Mouse (Mus musculus): ENCODE results near the gene Prmt9. TPM values are rescaled to one million over a fixed set of nuclear protein-coding genes. Genes with fewer than 3 reads are reported as not detected.

Gene Prmt9
- total and polyA plus RNA-seq, 3 experiments, result 14.2 to 16.9 (median 14.3) TPM

DNA sequence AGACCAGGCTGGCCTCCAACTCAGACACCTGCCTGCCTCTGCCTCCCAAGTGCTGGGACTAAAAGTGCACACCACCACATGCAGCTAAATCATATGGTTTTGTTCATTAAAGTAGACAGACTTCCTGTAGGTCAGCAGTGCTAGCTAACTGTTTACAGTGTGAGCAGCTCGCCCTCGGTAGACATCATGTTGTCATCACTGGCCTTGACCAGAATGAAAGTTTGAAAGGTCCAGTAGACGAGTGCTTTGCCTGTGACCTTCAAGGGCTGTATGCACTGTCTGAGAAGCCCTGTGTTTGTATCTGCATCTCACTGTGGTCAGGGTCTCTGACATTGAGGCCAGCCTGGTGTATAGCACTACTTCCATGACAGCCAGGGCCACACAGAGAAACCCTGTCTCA, 12.2 kb downstream of the Prmt9 start:
- Histone ChIP-seq H3K27ac (ENCODE audit: insufficient read depth, low read depth) (no peak overlapping the region), H3K9me3 (replicated peaks; ENCODE audit: low read length) (no peaks in the 10 kb centered on the region), H3K79me2 (replicated peaks; ENCODE audit: control insufficient read depth, extremely low read depth, insufficient read depth, poor library complexity, severe bottlenecking) (no peaks in the 10 kb centered on the region), H3K27me3 (replicated peaks) (no peaks in the 10 kb centered on the region), H3K9ac (ENCODE audit: insufficient read depth, low read depth) (no peak overlapping the region), H3K4me1 (ENCODE audit: control insufficient read depth in 1 of 2, insufficient read depth in 2 of 2) (peaks cover 0 to 7% of the 10 kb centered on the region in 2 experiments; a peak in 2 of 4 replicates), H3K4me2 (ENCODE audit: insufficient read depth, low read depth, poor library complexity, severe bottlenecking) (no peak overlapping the region), H3K4me3 (replicated peaks in 1 of 3; ENCODE audit: low read depth in 2 of 3, low read length in 2 of 3, poor library complexity in 1 of 3) (no peak overlapping the region), H3K36me3 (replicated peaks in 1 of 2; ENCODE audit: control insufficient read depth in 1 of 2, insufficient read depth in 1 of 2, low read length in 1 of 2) (peaks cover 49 to 78% of the 10 kb centered on the region in 2 experiments)
- in situ Hi-C loops (cut with MboI; ENCODE audit: low pct_ligation_motif_present, low pct_unique_long_range_greater_than_20kb, low sequenced_read_pairs) (no loop called here), dilution Hi-C loops (cut with MboI; ENCODE audit: extremely low pct_ligation_motif_present, extremely low pct_unique_long_range_greater_than_20kb, low sequenced_read_pairs) (no loop called here)
- DNase-seq (ENCODE audit: extremely low read depth), result no peak
- TF ChIP-seq NELFE (IDR thresholded peaks at IDR 0.05; ENCODE audit: low read depth, low read length), result no peak
- TF ChIP-seq MEF2A (IDR thresholded peaks at IDR 0.05; ENCODE audit: borderline replicate concordance, low read depth, low read length), result no peak
- no peak for TF ChIP-seq ZNF384 (IDR thresholded peaks at IDR 0.05; ENCODE audit: low read depth, low read length)
- no peak for TF ChIP-seq USF1 (IDR thresholded peaks at IDR 0.05; ENCODE audit: low read depth, low read length)
- TF ChIP-seq ZC3H11A (IDR thresholded peaks at IDR 0.05; ENCODE audit: low read depth, low read length), result no peak
- no peak for TF ChIP-seq EP300 (IDR thresholded peaks at IDR 0.05; ENCODE audit: low read length)
- TF ChIP-seq RCOR1 (conservative IDR thresholded peaks at IDR 0.05; ENCODE audit: low read depth, low read length), result no peak
- no peak for TF ChIP-seq MAX (IDR thresholded peaks at IDR 0.05; ENCODE audit: low read length)
- TF ChIP-seq JUND (conservative IDR thresholded peaks at IDR 0.05; ENCODE audit: low read depth, low read length), result no peak
- no peak for TF ChIP-seq CTCF (conservative IDR thresholded peaks at IDR 0.05 in 1 of 2, IDR thresholded peaks at IDR 0.05 in 1 of 2; ENCODE audit: low read depth in 2 of 2, low read length in 2 of 2)
- TF ChIP-seq POLR2AphosphoS2 (IDR thresholded peaks at IDR 0.05; ENCODE audit: low read depth, low read length), result no peak
- TF ChIP-seq ELF1 (IDR thresholded peaks at IDR 0.05; ENCODE audit: low read depth, low read length), result no peak
- TF ChIP-seq UBTF (IDR thresholded peaks at IDR 0.05; ENCODE audit: low read depth, low read length), result no peak
- TF ChIP-seq PAX5 (IDR thresholded peaks at IDR 0.05; ENCODE audit: low read length), result no peak
- TF ChIP-seq IRF4 (IDR thresholded peaks at IDR 0.05; ENCODE audit: low read depth, low read length), result no peak
- no peak for TF ChIP-seq ZKSCAN1 (IDR thresholded peaks at IDR 0.05; ENCODE audit: borderline replicate concordance, low read depth, low read length)
- no peak for TF ChIP-seq SIN3A (IDR thresholded peaks at IDR 0.05; ENCODE audit: low read length)
- TF ChIP-seq NRF1 (IDR thresholded peaks at IDR 0.05; ENCODE audit: low read depth, low read length), result no peak

DNA sequence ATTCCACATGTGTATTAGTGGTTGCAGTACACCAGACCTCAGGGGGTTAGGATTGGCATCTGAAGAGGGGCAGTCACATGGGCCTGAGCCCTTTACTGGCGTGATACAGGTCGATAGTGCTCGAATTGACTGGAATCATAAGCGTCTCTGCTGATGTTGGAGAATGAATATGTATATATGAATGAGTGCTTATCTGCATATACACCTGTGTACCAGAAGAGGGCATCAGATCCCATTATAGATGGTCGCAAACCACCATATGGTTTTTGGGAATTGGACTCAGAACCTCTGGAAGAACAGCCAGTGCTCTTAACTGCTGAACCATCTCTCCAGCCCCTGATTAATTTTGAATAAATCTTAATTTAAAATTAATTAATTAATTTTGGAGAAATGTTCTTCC, 25.0 kb downstream of the Prmt9 start:
- Histone ChIP-seq H3K4me2 (ENCODE audit: insufficient read depth, low read depth, poor library complexity, severe bottlenecking) (no peak overlapping the region), H3K36me3 (replicated peaks in 1 of 2; ENCODE audit: control insufficient read depth in 1 of 2, insufficient read depth in 1 of 2, low read length in 1 of 2) (peaks cover 24 to 67% of the 10 kb centered on the region in 2 experiments)
- no peak for DNase-seq (ENCODE audit: extremely low read depth)

More for the DNA sequence above, 25.0 kb downstream of the Prmt9 start:
- peak; percentile 5 for TF ChIP-seq RAD21 (IDR thresholded peaks at IDR 0.05; ENCODE audit: low read depth, low read length)
- no peak for TF ChIP-seq ETS1 (conservative IDR thresholded peaks at IDR 0.05; ENCODE audit: low read depth, low read length)
- TF ChIP-seq ZMIZ1 (IDR thresholded peaks at IDR 0.05; ENCODE audit: low read depth, low read length), result no peak
- no peak for TF ChIP-seq KAT2A (IDR thresholded peaks at IDR 0.05; ENCODE audit: insufficient replicate concordance, low read length)
- no peak for TF ChIP-seq UBTF (IDR thresholded peaks at IDR 0.05; ENCODE audit: low read depth, low read length)
- TF ChIP-seq JUN (IDR thresholded peaks at IDR 0.05; ENCODE audit: insufficient read depth, low read depth, low read length), result no peak
- TF ChIP-seq HCFC1 (IDR thresholded peaks at IDR 0.05; ENCODE audit: low read depth, low read length), result no peak
- TF ChIP-seq MYC (IDR thresholded peaks at IDR 0.05; ENCODE audit: low read depth, low read length), result no peak
- no peak for TF ChIP-seq POLR2A (IDR thresholded peaks at IDR 0.05; ENCODE audit: low read depth, low read length)
- TF ChIP-seq ZNF384 (IDR thresholded peaks at IDR 0.05; ENCODE audit: low read depth, low read length), result no peak
- TF ChIP-seq MAZ (IDR thresholded peaks at IDR 0.05; ENCODE audit: low read depth, low read length), result no peak
- TF ChIP-seq CTCF (conservative IDR thresholded peaks at IDR 0.05 in 1 of 2, IDR thresholded peaks at IDR 0.05 in 1 of 2; ENCODE audit: low read depth in 2 of 2, low read length in 2 of 2), result peak in 1 of 2 experiments; percentile 40; a peak in 2 of 4 replicates
- Histone ChIP-seq H3K4me3 (replicated peaks in 1 of 3; ENCODE audit: low read depth in 2 of 3, low read length in 2 of 3, poor library complexity in 1 of 3) (no peak overlapping the region), H3K27me3 (replicated peaks) (no peaks in the 10 kb centered on the region), H3K9me3 (replicated peaks; ENCODE audit: low read length) (no peaks in the 10 kb centered on the region), H3K9ac (ENCODE audit: insufficient read depth, low read depth) (no peak overlapping the region), H3K4me1 (ENCODE audit: control insufficient read depth in 1 of 2, insufficient read depth in 2 of 2) (no peaks in the 10 kb centered on the region), H3K79me2 (replicated peaks; ENCODE audit: control insufficient read depth, extremely low read depth, insufficient read depth, poor library complexity, severe bottlenecking) (no peaks in the 10 kb centered on the region; the same call in 1 of the 2 replicates), H3K27ac (ENCODE audit: insufficient read depth, low read depth) (no peak overlapping the region)
- in situ Hi-C loops (cut with MboI; ENCODE audit: low pct_ligation_motif_present, low pct_unique_long_range_greater_than_20kb, low sequenced_read_pairs), result no loop called here
- dilution Hi-C loops (cut with MboI; ENCODE audit: extremely low pct_ligation_motif_present, extremely low pct_unique_long_range_greater_than_20kb, low sequenced_read_pairs), result no loop called here
